Mouse (Mus musculus): ENCODE results near the gene Epb41l2. TPM values are rescaled to one million over a fixed set of nuclear protein-coding genes. Genes with fewer than 3 reads are reported as not detected.

The Epb41l2 gene
- polyA plus RNA-seq, 1 experiment: 132 TPM

DNA sequence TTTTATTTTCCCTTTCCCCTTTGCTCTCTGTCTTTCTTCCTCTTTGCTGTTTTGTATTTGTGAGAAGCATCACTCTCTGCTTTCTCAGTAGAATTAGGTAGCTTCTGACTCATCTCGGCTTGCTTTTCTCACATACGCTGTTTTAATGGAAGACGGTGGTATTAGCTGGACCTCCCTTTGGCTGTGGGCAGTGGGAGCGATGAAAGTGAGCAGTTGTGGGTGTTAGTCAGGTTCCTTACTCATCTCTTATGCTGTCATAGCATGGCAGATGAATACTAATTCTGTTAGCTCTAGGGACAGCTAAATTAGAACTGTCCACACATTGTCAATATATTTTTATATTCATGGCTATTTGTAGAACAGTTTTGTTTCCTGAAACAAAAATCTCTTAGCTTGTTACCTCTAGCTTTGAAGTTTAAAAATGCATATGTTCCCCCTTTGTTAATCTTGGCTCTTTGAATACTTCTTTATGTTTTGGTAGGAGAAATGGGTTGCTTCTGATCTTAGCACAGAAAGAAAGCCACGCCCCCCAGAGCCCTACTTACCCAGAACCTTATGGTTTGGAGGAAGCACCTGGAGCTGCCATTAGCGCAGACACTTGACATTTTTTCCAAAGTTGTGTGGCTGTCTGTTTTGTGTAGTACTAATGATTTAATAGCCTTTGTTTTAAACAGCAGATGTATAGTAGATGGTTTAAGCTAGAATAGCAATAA, 78.1 kb downstream of the Epb41l2 start:
- Histone ChIP-seq H3K4me1 (ENCODE audit: control insufficient read depth, insufficient read depth, low read length) (peaks cover 22% of the 10 kb centered on the region), H3K4me3 (replicated peaks; ENCODE audit: extremely low read depth, low read depth, low read length) (no peak overlapping the region)
- no peak for DNase-seq
- WGBS: 80% methylated on average over 6 of the region's 6 CpGs
- no peak for TF ChIP-seq POLR2A (IDR thresholded peaks at IDR 0.05; ENCODE audit: borderline replicate concordance, extremely low read depth, low read depth, low read length)
- no peak for TF ChIP-seq CTCF (IDR thresholded peaks at IDR 0.05; ENCODE audit: insufficient read depth, low read length)

GRCm38 (mm10) chr10:25438299-25438680, 78.7 kb downstream of the Epb41l2 start:
- no peak overlapping the region for H3K4me3 ChIP-seq (replicated peaks; ENCODE audit: extremely low read depth, low read depth, low read length)
- DNase-seq: no peak
- no peak for TF ChIP-seq CTCF (IDR thresholded peaks at IDR 0.05; ENCODE audit: insufficient read depth, low read length)
- TF ChIP-seq POLR2A (IDR thresholded peaks at IDR 0.05; ENCODE audit: borderline replicate concordance, extremely low read depth, low read depth, low read length): no peak
- peaks cover 22% of the 10 kb centered on the region for H3K4me1 ChIP-seq (ENCODE audit: control insufficient read depth, insufficient read depth, low read length)
- 66% methylated on average over 8 of the region's 8 CpGs for WGBS

DNA sequence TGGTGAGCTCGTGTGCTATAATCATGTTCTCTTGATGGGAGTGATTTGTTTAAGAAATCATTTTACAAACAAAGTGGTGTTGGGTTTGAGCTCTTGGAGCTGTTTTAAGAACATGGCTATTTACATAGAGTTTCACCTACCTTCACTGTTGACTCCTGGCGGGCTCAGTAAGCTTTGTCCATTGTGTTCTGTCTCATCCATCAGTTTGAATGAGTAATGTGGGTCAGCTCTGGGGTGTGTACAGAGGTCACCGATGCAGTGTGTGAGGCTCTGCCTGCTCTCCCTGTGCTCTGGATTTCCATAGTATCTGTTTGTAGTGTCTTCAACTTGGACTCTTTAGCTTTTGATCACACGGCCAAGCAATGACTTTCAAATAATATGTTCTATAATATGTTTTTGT, 79.6 kb downstream of the Epb41l2 start:
- Histone ChIP-seq H3K4me1 (ENCODE audit: control insufficient read depth, insufficient read depth, low read length) (peaks cover 20% of the 10 kb centered on the region), H3K4me3 (replicated peaks; ENCODE audit: extremely low read depth, low read depth, low read length) (no peak overlapping the region)
- DNase-seq: no peak
- no peak for TF ChIP-seq CTCF (IDR thresholded peaks at IDR 0.05; ENCODE audit: insufficient read depth, low read length)
- no peak for TF ChIP-seq POLR2A (IDR thresholded peaks at IDR 0.05; ENCODE audit: borderline replicate concordance, extremely low read depth, low read depth, low read length)
- WGBS: 41% methylated on average over 4 of the region's 4 CpGs

DNA sequence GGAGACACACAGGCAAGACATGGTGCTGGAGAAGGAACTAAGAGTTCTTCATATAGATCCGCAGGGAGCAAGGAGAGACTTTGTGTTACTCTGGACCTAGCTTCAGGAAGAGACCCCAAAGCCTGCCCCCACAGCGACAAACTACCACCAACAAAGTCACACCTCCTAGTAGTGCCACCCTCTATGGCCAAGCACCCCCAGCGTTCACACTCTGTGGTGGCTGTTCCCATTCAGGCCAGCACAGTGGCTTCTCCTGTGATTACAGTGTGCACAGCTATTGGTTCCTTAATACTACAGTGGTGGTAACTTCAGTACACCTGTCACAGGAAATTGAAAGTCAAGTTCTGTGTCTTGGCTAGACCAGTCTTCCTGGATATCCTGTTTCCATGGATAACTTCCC, 80.3 kb downstream of the Epb41l2 start:
- TF ChIP-seq CTCF (IDR thresholded peaks at IDR 0.05; ENCODE audit: insufficient read depth, low read length) (no peak), POLR2A (IDR thresholded peaks at IDR 0.05; ENCODE audit: borderline replicate concordance, extremely low read depth, low read depth, low read length) (no peak)
- Histone ChIP-seq H3K4me3 (replicated peaks; ENCODE audit: extremely low read depth, low read depth, low read length) (no peak overlapping the region), H3K4me1 (ENCODE audit: control insufficient read depth, insufficient read depth, low read length) (peaks cover 13% of the 10 kb centered on the region)
- WGBS: 76% methylated on average over 3 of the region's 3 CpGs
- DNase-seq: no peak

- TF ChIP-seq POLR2A (IDR thresholded peaks at IDR 0.05; ENCODE audit: borderline replicate concordance, extremely low read depth, low read depth, low read length) (no peak), CTCF (IDR thresholded peaks at IDR 0.05; ENCODE audit: insufficient read depth, low read length) (no peak)
- Histone ChIP-seq H3K4me3 (replicated peaks; ENCODE audit: extremely low read depth, low read depth, low read length) (no peak overlapping the region), H3K4me1 (ENCODE audit: control insufficient read depth, insufficient read depth, low read length) (peaks cover 10% of the 10 kb centered on the region)
- WGBS: 66% methylated on average over 7 of the region's 7 CpGs
- no peak for DNase-seq
These were observed 81.8 kb downstream of the Epb41l2 start for GRCm38 (mm10) chr10:25441405-25441804.

DNA sequence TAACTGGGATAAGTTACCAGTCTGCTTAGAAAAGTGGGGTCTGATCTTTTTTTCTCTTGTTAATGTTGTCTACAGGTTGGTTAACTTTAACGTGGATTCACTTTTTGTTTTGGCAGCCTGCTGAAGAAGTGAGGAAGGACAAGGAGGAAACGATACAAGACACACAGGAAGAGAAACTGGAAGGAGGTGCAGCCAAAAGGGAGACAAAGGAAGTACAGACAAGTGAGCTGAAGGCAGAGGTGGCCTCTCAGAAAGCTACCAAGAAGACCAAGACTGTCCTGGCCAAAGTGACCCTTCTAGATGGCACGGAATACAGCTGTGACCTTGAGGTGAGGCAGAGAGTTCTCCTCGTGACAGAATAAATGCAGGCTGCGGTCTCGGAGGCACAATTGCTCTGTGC, 84.0 kb downstream of the Epb41l2 start:
- peaks cover 14% of the 10 kb centered on the region for H3K4me1 ChIP-seq (ENCODE audit: control insufficient read depth, insufficient read depth, low read length)
- no peak for DNase-seq
- WGBS: 62% methylated on average over 6 of the region's 6 CpGs
- no peak overlapping the region for H3K4me3 ChIP-seq (replicated peaks; ENCODE audit: extremely low read depth, low read depth, low read length)
- TF ChIP-seq CTCF (IDR thresholded peaks at IDR 0.05; ENCODE audit: insufficient read depth, low read length) (no peak), POLR2A (IDR thresholded peaks at IDR 0.05; ENCODE audit: borderline replicate concordance, extremely low read depth, low read depth, low read length) (no peak)

- no peak for TF ChIP-seq POLR2A (IDR thresholded peaks at IDR 0.05; ENCODE audit: borderline replicate concordance, extremely low read depth, low read depth, low read length)
- no peak for TF ChIP-seq CTCF (IDR thresholded peaks at IDR 0.05; ENCODE audit: insufficient read depth, low read length)
- no peak for DNase-seq
- 77% methylated on average over 5 of the region's 5 CpGs for WGBS
These were observed 84.7 kb downstream of the Epb41l2 start for GRCm38 (mm10) chr10:25444198-25444783.

GRCm38 (mm10) chr10:25446953-25447525, 87.4 kb downstream of the Epb41l2 start:
- Histone ChIP-seq H3K4me1 (ENCODE audit: control insufficient read depth, insufficient read depth, low read length) (peaks cover 15% of the 10 kb centered on the region), H3K4me3 (replicated peaks; ENCODE audit: extremely low read depth, low read depth, low read length) (no peak overlapping the region)
- TF ChIP-seq CTCF (IDR thresholded peaks at IDR 0.05; ENCODE audit: insufficient read depth, low read length) (no peak), POLR2A (IDR thresholded peaks at IDR 0.05; ENCODE audit: borderline replicate concordance, extremely low read depth, low read depth, low read length) (no peak)
- DNase-seq: no peak
- 28% methylated on average over 5 of the region's 5 CpGs for WGBS

More at GRCm38 (mm10) chr10:25444198-25444783, 84.7 kb downstream of the Epb41l2 start:
- Histone ChIP-seq H3K4me3 (replicated peaks; ENCODE audit: extremely low read depth, low read depth, low read length) (no peak overlapping the region), H3K4me1 (ENCODE audit: control insufficient read depth, insufficient read depth, low read length) (peaks cover 15% of the 10 kb centered on the region)

GRCm38 (mm10) chr10:25448676-25449075, 89.1 kb downstream of the Epb41l2 start:
- DNase-seq: no peak
- Histone ChIP-seq H3K4me1 (ENCODE audit: control insufficient read depth, insufficient read depth, low read length) (peaks cover 17% of the 10 kb centered on the region), H3K4me3 (replicated peaks; ENCODE audit: extremely low read depth, low read depth, low read length) (no peak overlapping the region)
- TF ChIP-seq CTCF (IDR thresholded peaks at IDR 0.05; ENCODE audit: insufficient read depth, low read length): no peak
- TF ChIP-seq POLR2A (IDR thresholded peaks at IDR 0.05; ENCODE audit: borderline replicate concordance, extremely low read depth, low read depth, low read length): no peak
- 57% methylated on average over 4 of the region's 4 CpGs for WGBS
